In the genomic region with DNA sequence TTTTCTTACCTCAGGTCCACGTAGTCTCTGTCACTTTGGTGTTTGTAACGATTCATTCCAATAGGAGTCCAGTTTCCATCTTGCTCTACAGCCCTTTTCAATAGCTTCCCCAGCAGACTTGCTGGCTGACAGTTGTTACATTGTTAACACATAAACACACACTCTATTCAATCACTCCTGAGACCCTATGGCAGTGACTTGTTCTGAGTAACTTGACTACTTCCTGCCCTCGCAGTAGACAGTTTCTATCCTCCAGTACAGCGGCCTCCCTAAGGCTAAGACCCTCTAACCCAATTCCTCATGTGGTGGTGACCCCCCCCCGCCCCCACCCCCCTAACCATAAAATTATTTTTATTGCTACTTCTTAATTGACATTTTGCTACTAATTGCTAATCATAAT, we compare ENCODE assay signal across 17 mouse cellular contexts. TPM values are rescaled to one million over a fixed set of nuclear protein-coding genes. Genes with fewer than 3 reads are reported as not detected.
A peak's percentile ranks its signal among the peaks of the same experiment; 100 is the strongest.
DNase-seq lines count a peak whose midpoint lies in the region; ATAC-seq and TF ChIP-seq lines count a peak whose summit lies in the region.
"Had no signal": no experiment of that assay in that cellular context is flagged by ENCODE, and none has a peak within 500 bp of the region (broad histone marks: within the 10 kb centered on the region; RNA-seq: fewer than 3 reads in every experiment).

No protein-coding gene starts in this region.

- intact Hi-C loops in heart, adult 2 months (cut with DNase I) = no loop called here

- H3K4me1 ChIP-seq in heart, embryonic 10.5 days = peaks cover 50% of the 10 kb centered on the region
- H3K4me1 ChIP-seq in heart, adult 2 months (ENCODE audit: control insufficient read depth, insufficient read depth, low read length) = peaks cover 27% of the 10 kb centered on the region
- peaks cover 17% of the 10 kb centered on the region; the same call in 1 of the 2 replicates for H3K4me1 ChIP-seq in kidney, embryonic 16.5 days (ENCODE audit: insufficient read depth, low read length)
- H3K4me1 ChIP-seq in CH12.LX (ENCODE audit: control insufficient read depth in 1 of 2, insufficient read depth in 2 of 2) = peaks cover 4 to 66% of the 10 kb centered on the region in 2 experiments; a peak in 3 of 4 replicates
- peaks cover 31% of the 10 kb centered on the region for H3K4me1 ChIP-seq in intestine, embryonic 16.5 days (ENCODE audit: control insufficient read depth, insufficient read depth, low read length)

- no peak for DNase-seq in heart, embryonic 10.5 days (ENCODE audit: low spot score)
- DNase-seq in heart, adult 2 months = no peak
- DNase-seq in kidney, adult 8-10 months = no peak
- no peak for DNase-seq in CH12.LX (ENCODE audit: extremely low read depth)
- no peak for DNase-seq in layer of hippocampus, postnatal 36 days
- no peak for DNase-seq in right cerebral cortex, postnatal 4 days
- DNase-seq: cerebellum, postnatal 10 days; gastrocnemius, postnatal 25 days; thymus, adult 18-20 months had no signal

- no peak overlapping the region for H3K4me2 ChIP-seq in kidney, embryonic 16.5 days (replicated peaks; ENCODE audit: low read depth, low read length)
- H3K4me2 ChIP-seq in CH12.LX (ENCODE audit: insufficient read depth, low read depth, poor library complexity, severe bottlenecking) = peak overlapping the region; percentile 84
- no peak overlapping the region for H3K4me2 ChIP-seq in intestine, embryonic 16.5 days (ENCODE audit: low read depth, low read length)
- H3K4me2 ChIP-seq: liver, embryonic 12.5 days; neural tube, embryonic 12.5 days had no signal

- 59% methylated on average over 5 of the region's 5 CpGs for WGBS in heart, embryonic 10.5 days
- WGBS in heart, adult 2 months = 50% methylated on average over 5 of the region's 5 CpGs
- 72% methylated on average over 5 of the region's 5 CpGs for WGBS in kidney, embryonic 16.5 days
- 53% methylated on average over 5 of the region's 5 CpGs for WGBS in intestine, embryonic 16.5 days

- no peak overlapping the region for H3K9ac ChIP-seq in heart, adult 2 months (ENCODE audit: low read depth, low read length)
- H3K9ac ChIP-seq in kidney, embryonic 16.5 days (replicated peaks; ENCODE audit: low read length) = no peak overlapping the region
- peak overlapping the region; percentile 54; the same call in 1 of the 2 replicates for H3K9ac ChIP-seq in CH12.LX (ENCODE audit: insufficient read depth, low read depth)
- no peak overlapping the region for H3K9ac ChIP-seq in intestine, embryonic 16.5 days (ENCODE audit: low read depth, low read length)
- H3K9ac ChIP-seq: liver, embryonic 12.5 days; neural tube, embryonic 12.5 days had no signal

- H3K27me3 ChIP-seq in heart, embryonic 10.5 days (ENCODE audit: insufficient read depth, poor library complexity, severe bottlenecking) = no peaks in the 10 kb centered on the region
- no peaks in the 10 kb centered on the region for H3K27me3 ChIP-seq in heart, adult 2 months (ENCODE audit: control insufficient read depth, insufficient read depth, low read length)
- H3K27me3 ChIP-seq in kidney, embryonic 16.5 days (ENCODE audit: insufficient read depth, low read length) = no peaks in the 10 kb centered on the region
- H3K27me3 ChIP-seq in CH12.LX (replicated peaks) = no peaks in the 10 kb centered on the region
- no peaks in the 10 kb centered on the region for H3K27me3 ChIP-seq in intestine, embryonic 16.5 days (replicated peaks; ENCODE audit: control insufficient read depth, insufficient read depth, low read length)
- H3K27me3 ChIP-seq: liver, embryonic 12.5 days; neural tube, embryonic 12.5 days had no signal

- no peak for TF ChIP-seq POLR2A in heart, adult 2 months (IDR thresholded peaks at IDR 0.05; ENCODE audit: insufficient read depth, low read depth, low read length)
- TF ChIP-seq POLR2A in CH12.LX (IDR thresholded peaks at IDR 0.05; ENCODE audit: low read depth, low read length) = no peak

- dilution Hi-C loops in CH12.LX (cut with MboI; ENCODE audit: extremely low pct_ligation_motif_present, extremely low pct_unique_long_range_greater_than_20kb, low sequenced_read_pairs) = no loop called here

- no peaks in the 10 kb centered on the region for H3K36me3 ChIP-seq in heart, embryonic 10.5 days
- peaks cover 43% of the 10 kb centered on the region for H3K36me3 ChIP-seq in heart, adult 2 months (ENCODE audit: control insufficient read depth, insufficient read depth, low read length)
- no peaks in the 10 kb centered on the region for H3K36me3 ChIP-seq in kidney, embryonic 16.5 days (ENCODE audit: insufficient read depth, low read length)
- peaks cover 15 to 28% of the 10 kb centered on the region in 2 experiments for H3K36me3 ChIP-seq in CH12.LX (replicated peaks in 1 of 2; ENCODE audit: control insufficient read depth in 1 of 2, insufficient read depth in 1 of 2, low read length in 1 of 2)
- H3K36me3 ChIP-seq in intestine, embryonic 16.5 days (ENCODE audit: control insufficient read depth, insufficient read depth, low read length) = no peaks in the 10 kb centered on the region
- H3K36me3 ChIP-seq: limb, embryonic 10.5 days; liver, embryonic 12.5 days; midbrain, embryonic 10.5 days; neural tube, embryonic 12.5 days had no signal

- in situ Hi-C loops in CH12.LX (cut with MboI; ENCODE audit: low pct_ligation_motif_present, low pct_unique_long_range_greater_than_20kb, low sequenced_read_pairs) = no loop called here

- peak overlapping the region; percentile 18 for H3K27ac ChIP-seq in heart, embryonic 10.5 days
- no peak overlapping the region; the same call in 1 of the 2 replicates for H3K27ac ChIP-seq in heart, adult 2 months
- H3K27ac ChIP-seq in kidney, embryonic 16.5 days (ENCODE audit: low read length) = no peak overlapping the region
- H3K27ac ChIP-seq in CH12.LX (ENCODE audit: insufficient read depth, low read depth) = peak overlapping the region; percentile 80
- peak overlapping the region; percentile 39; the same call in 1 of the 2 replicates for H3K27ac ChIP-seq in intestine, embryonic 16.5 days (ENCODE audit: low read length)
- H3K27ac ChIP-seq: hindbrain, postnatal 0 days; left cerebral cortex, adult 2 months; limb, embryonic 10.5 days; liver, embryonic 12.5 days; midbrain, embryonic 10.5 days; neural tube, embryonic 12.5 days had no signal

- H3K9me3 ChIP-seq in heart, embryonic 10.5 days = no peaks in the 10 kb centered on the region
- no peaks in the 10 kb centered on the region for H3K9me3 ChIP-seq in kidney, embryonic 16.5 days (ENCODE audit: low read length)
- H3K9me3 ChIP-seq in CH12.LX (replicated peaks; ENCODE audit: low read length) = no peaks in the 10 kb centered on the region
- no peaks in the 10 kb centered on the region for H3K9me3 ChIP-seq in intestine, embryonic 16.5 days (ENCODE audit: control insufficient read depth, low read length)
- H3K9me3 ChIP-seq: limb, embryonic 10.5 days; liver, embryonic 12.5 days; midbrain, embryonic 10.5 days; neural tube, embryonic 12.5 days had no signal

- TF ChIP-seq EP300 in heart, adult 2 months (IDR thresholded peaks at IDR 0.05; ENCODE audit: insufficient read depth, low read depth, low read length) = no peak
- TF ChIP-seq EP300 in CH12.LX (IDR thresholded peaks at IDR 0.05; ENCODE audit: low read length) = no peak

- no peak for TF ChIP-seq RAD21 in CH12.LX (IDR thresholded peaks at IDR 0.05; ENCODE audit: low read depth, low read length)

- no peak overlapping the region for H3K4me3 ChIP-seq in heart, embryonic 10.5 days
- no peak overlapping the region for H3K4me3 ChIP-seq in heart, adult 2 months
- no peak overlapping the region for H3K4me3 ChIP-seq in kidney, embryonic 16.5 days (ENCODE audit: low read length)
- H3K4me3 ChIP-seq in CH12.LX (replicated peaks in 1 of 3; ENCODE audit: low read depth in 2 of 3, low read length in 2 of 3, poor library complexity in 1 of 3) = no peak overlapping the region
- no peak overlapping the region for H3K4me3 ChIP-seq in intestine, embryonic 16.5 days (ENCODE audit: low read length)
- H3K4me3 ChIP-seq: left cerebral cortex, adult 2 months; limb, embryonic 10.5 days; liver, embryonic 12.5 days; midbrain, embryonic 10.5 days; neural tube, embryonic 12.5 days had no signal

- peaks cover 5% of the 10 kb centered on the region for H3K79me2 ChIP-seq in heart, adult 2 months (replicated peaks; ENCODE audit: control insufficient read depth, insufficient read depth, low read length)
- H3K79me2 ChIP-seq in CH12.LX (replicated peaks; ENCODE audit: control insufficient read depth, extremely low read depth, insufficient read depth, poor library complexity, severe bottlenecking) = peaks cover 71% of the 10 kb centered on the region

- no peak for TF ChIP-seq CTCF in heart, adult 2 months (IDR thresholded peaks at IDR 0.05)
- TF ChIP-seq CTCF in CH12.LX (conservative IDR thresholded peaks at IDR 0.05 in 1 of 2, IDR thresholded peaks at IDR 0.05 in 1 of 2; ENCODE audit: low read depth in 2 of 2, low read length in 2 of 2) = no peak

- ATAC-seq in kidney, embryonic 16.5 days (ENCODE audit: low FRiP score, low TSS enrichment) = 0 out of 2 replicates have a peak, but pooled peaks have one; percentile 25
- ATAC-seq in intestine, embryonic 16.5 days = no peak

TF ChIP-seq in CH12.LX, 34 proteins besides CTCF, POLR2A, EP300 and RAD21:
- TF ChIP-seq KAT2A (IDR thresholded peaks at IDR 0.05; ENCODE audit: insufficient replicate concordance, low read length) (no peak), CHD1 (IDR thresholded peaks at IDR 0.05; ENCODE audit: low read depth, low read length) (peak; percentile 77), BHLHE40 (IDR thresholded peaks at IDR 0.05; ENCODE audit: low read depth, low read length) (0 out of 2 replicates have a peak, but pooled peaks have one; percentile 1), MEF2A (IDR thresholded peaks at IDR 0.05; ENCODE audit: borderline replicate concordance, low read depth, low read length) (0 out of 2 replicates have a peak, but pooled peaks have one; percentile 7), ELF1 (IDR thresholded peaks at IDR 0.05; ENCODE audit: low read depth, low read length) (no peak)

RNA-seq across cellular contexts. Expression of a gene that starts 13.2 kb away (rescaled TPM):
- 58.0 and 93.6 TPM in 2 replicates for polyA plus RNA-seq in heart, embryonic 10.5 days (2016; fragmentation: Nextera tagmentation; extraction: Ambion mirVana)
- total RNA-seq in heart, adult 2 months (2021) = 100 to 1,000 TPM; 131 to 133 TPM
- polyA plus RNA-seq in heart, adult 2 months (2012; rRNA removed) = 135 and 218 TPM in 2 replicates
- 23.8 and 24.9 TPM in 2 replicates for polyA plus RNA-seq in kidney, embryonic 16.5 days (2015; fragmentation: Nextera tagmentation; extraction: Ambion mirVana)
- total RNA-seq in CH12.LX (2012; rRNA removed) (59.7 and 80.4 TPM in 2 replicates), CH12.LX (2014; rRNA removed) (64.6 and 77.3 TPM in 2 replicates)
- polyA plus RNA-seq in CH12.LX (2012; ENCODE audit: insufficient read length, low read depth) = 66.1 and 68.9 TPM in 2 replicates
- 37.6 and 40.3 TPM in 2 replicates for polyA plus RNA-seq in intestine, embryonic 16.5 days (2015; fragmentation: Nextera tagmentation; extraction: Ambion mirVana)
- 10 to 100 TPM; 32.2 to 33.1 TPM for total RNA-seq in layer of hippocampus, postnatal 36 days (2021)

Comparison
In these comparisons a context has a peak if more than half of its experiments do, and no peak if none do; other contexts are left out.
1. H3K27ac ChIP-seq: peak in heart, embryonic 10.5 days (single experiment), CH12.LX (single experiment) and intestine, embryonic 16.5 days (single experiment); none in heart, adult 2 months (single experiment) and kidney, embryonic 16.5 days (single experiment).